Mouse (Mus musculus) E14TG2a.4 (cell line): ENCODE results near the gene Hebp1.

Experiments
- CTCF ChIP-seq: conservative IDR thresholded peaks from 2 replicates; pipeline ENCODE4 v1.5.1; 2014; ENCODE audit warnings: low read length
- POU5F1 ChIP-seq: IDR thresholded peaks from 2 replicates; pipeline ENCODE4 v1.6.1; 2014; ENCODE audit warnings: low read length, borderline replicate concordance

- TF ChIP-seq CTCF = no peak
- TF ChIP-seq POU5F1 = no peak
Observed at GRCm38 (mm10) chr6:135089786-135090185, 108.0 kb downstream of the Hebp1 start.
